Mouse (Mus musculus) layer of hippocampus, adult 2 months (tissue): ENCODE results near the gene Zdhhc9. TPM values are rescaled to one million over a fixed set of nuclear protein-coding genes. Genes with fewer than 3 reads are reported as not detected.

Experiments
- DNase-seq, 2 experiments: peaks; one replicate each; pipeline ENCODE4 v3.0.0; 2022; ENCODE audit warnings: low spot score in 2 of 2
- H3K27ac ChIP-seq: fragments of 200-600 bp; 2 replicates; pipeline ENCODE4 v1.8.1; 2022
- H3K4me3 ChIP-seq: fragments of 200-600 bp; 2 replicates; pipeline ENCODE4 v1.8.1; 2022; ENCODE audit warnings: mild to moderate bottlenecking
- CTCF ChIP-seq: fragments of 200-600 bp; conservative IDR thresholded peaks from 2 replicates; pipeline ENCODE4 v1.8.1; 2022; ENCODE audit warnings: antibody characterized with exemption, mild to moderate bottlenecking, moderate library complexity
- total RNA-seq, 2 experiments: library from RNA; stranded (reverse); gene quantifications; 2 replicates each; pipeline ENCODE4 v1.2.3; 2021

Zdhhc9 gene
- total RNA-seq, 2 experiments from 2014 or later = 41.3 to 41.6 TPM

DNA sequence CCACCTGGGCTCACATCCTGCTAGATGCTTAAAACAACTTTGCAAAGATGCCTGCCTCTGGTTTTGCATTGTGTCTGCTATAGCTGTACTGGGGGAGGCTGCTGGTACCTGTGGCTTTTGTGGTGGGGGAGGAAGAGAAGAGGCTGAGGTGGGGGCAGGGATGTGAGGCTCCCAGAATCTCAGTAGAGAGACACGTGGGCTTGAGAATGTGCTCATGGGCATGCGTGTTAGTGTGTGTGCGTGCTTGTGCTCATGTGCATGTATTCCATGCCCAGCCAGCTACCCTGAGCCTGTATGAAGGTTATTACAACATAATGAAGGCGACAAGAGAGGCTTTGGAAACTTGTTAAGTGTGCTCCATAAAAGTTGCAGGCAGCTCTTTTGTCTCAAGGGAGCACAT lies 71.7 kb downstream of the Zdhhc9 start:
- DNase-seq = no peak
- H3K4me3 ChIP-seq = no peak overlapping the region
- no peak overlapping the region for H3K27ac ChIP-seq
- TF ChIP-seq CTCF = no peak

DNA sequence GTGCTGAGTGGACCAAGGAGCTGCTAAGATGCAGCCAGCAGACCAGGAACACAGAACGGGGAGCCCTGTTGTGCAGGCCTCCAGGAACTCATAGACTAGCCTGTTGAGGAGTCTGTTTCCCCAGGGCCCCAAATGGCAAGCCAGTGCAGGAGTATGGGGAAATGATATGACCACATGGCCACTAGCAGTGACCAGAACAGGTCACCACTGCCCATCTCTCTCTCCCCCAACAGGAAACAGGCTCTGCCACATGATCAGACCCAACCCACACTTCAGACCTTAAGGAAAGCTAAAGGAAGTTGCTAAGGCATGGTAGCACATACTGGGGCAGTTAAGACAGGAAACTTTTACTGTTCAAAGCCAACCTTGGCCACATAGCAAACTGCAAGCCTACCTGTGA lies 79.5 kb downstream of the Zdhhc9 start:
- DNase-seq = no peak
- no peak for TF ChIP-seq CTCF
- H3K27ac ChIP-seq = no peak overlapping the region
- H3K4me3 ChIP-seq = no peak overlapping the region

DNA sequence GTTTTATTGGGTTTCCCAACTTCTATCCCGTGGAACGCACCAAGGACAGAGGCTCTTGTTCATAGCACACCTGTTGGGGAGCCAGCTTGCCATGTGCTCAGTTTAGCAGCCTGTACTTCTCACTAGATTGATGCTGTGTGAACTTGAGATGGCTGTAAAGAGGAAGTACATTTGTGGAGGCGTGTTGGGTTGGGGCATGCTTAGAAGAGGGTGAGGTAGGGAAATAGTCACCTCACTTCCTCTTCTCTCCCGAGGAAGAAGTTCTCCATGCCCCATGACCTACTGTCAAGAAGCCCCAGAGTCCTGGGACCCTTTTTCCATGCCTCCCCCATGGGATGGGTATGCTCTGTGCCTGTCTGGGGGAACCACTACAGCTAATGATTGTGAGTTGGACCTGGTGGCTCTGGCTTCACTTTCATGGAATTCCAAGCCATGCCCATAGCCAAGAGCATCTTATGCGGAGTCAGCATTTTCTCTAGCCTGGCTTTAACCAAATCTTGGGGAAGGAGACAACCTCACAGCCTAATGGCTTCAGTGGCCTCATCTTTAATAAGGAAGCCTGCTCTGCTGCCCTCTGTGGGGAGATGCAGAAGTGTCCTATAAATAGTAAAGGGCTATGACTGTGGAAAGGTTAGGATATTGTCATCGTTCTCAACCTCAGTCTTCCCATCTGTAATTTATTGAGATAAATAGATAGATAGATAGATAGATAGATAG lies 81.0 kb downstream of the Zdhhc9 start:
- DNase-seq = no peak
- H3K4me3 ChIP-seq = no peak overlapping the region
- peak; percentile 48 for TF ChIP-seq CTCF
- no peak overlapping the region for H3K27ac ChIP-seq

DNA sequence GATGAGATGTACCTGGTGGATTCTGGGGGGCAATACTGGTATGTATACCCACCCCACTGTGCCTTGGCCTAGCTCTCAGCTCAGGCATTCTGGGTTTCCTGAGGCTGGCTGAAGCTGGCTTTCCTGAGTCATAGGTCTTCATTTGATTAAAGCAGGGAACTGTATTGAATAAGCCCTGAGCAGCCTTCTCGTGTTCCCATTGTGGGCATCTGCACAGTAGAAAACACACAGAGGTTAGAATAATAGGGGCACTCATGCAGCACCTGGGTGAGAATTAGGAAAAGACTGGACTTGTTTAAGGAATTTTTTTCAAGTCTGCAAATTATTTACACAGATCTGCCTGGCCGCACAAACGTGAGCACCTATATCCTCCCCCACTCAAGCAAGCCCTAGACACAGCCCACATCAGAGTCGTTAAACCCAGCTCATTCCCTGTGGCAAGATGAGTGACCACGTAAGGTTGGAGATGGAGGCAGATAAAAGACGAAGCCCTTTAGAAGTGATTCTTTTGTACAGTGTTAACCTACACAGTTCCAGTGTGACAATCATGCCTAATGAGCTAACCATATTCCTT lies 81.7 kb downstream of the Zdhhc9 start:
- no peak for TF ChIP-seq CTCF
- DNase-seq = no peak
- H3K27ac ChIP-seq = no peak overlapping the region
- no peak overlapping the region for H3K4me3 ChIP-seq

DNA sequence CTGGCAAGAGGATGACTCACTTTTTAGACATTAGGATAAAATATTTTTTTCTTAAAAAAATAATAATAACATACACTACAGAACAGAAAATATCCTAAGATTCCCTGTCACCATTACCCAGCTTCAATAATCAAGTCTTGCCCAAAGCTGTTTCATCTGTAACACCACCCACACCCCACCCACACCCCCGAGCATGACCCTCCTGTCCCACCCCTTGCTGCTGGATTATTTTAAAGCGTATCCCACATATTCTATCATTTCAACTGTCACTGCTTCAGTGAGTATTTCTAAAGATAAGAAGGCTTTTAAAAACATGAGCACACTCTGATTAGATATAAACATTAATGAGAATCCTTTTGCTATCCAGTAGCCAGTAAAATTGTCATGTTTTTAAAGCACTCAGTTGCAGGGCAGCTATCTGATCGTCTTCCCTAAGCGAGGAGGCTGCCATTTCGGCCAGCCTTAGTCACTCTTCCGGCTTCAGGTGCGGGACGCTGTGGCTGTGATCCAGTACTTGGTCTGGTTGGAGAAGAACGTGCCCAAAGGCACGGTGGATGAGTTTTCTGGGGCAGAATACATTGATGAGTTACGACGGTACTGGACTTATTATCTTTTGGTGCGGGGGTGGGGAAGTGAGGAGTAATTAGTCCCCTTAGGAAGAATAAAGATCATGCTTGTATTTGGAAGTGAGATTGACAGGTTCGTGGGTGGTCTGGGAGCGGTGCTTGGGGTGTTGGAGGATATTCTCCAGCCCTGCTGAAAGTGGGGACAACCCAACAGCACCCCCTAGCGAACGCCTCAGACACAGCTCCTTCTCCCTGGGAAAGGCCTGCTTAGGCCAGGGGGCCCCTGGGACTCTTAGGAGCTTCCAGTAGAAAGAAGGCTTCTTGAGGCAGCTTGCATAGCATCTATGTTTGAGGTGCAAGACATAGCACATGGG lies 84.3 kb downstream of the Zdhhc9 start:
- Histone ChIP-seq H3K27ac (no peak overlapping the region), H3K4me3 (peak overlapping the region; percentile 39)
- DNase-seq = peak; percentile 39 to 68
- TF ChIP-seq CTCF = peak; percentile 86

Other genes starting within 250 kb of the Zdhhc9 start
- 10 to 100 TPM; 12.2 to 15.4 TPM for gene Apln, start 174.0 kb downstream of the Zdhhc9 start, total RNA-seq
- gene Xpnpep2, start 100.2 kb downstream of the Zdhhc9 start, total RNA-seq = under 1 TPM; 0.29 to 0.49 TPM
- 1 to 10 TPM; 1.5 to 1.8 TPM for gene Sash3, start 62.4 kb downstream of the Zdhhc9 start, total RNA-seq
- gene Utp14a, start 48.0 kb upstream of the Zdhhc9 start, total RNA-seq = 10 to 100 TPM; 16.6 to 20.1 TPM
- gene Bcorl1, start 132.5 kb upstream of the Zdhhc9 start, total RNA-seq = 10 to 100 TPM; 15.0 to 21.0 TPM